Mouse (Mus musculus) thymus, postnatal 10 days (tissue): ENCODE measurements at regions not wholly inside any gene's neighbourhood (a gene's known extent, or its start where the extent isn't known, plus 50 kb on each side); places are given as distances from the start of the nearest gene placed in this dataset.

Experiments
- DNase-seq, 2 experiments: peaks; one replicate each; pipeline ENCODE4 v3.0.0; 2021; ENCODE audit warnings: low spot score in 2 of 2

DNA sequence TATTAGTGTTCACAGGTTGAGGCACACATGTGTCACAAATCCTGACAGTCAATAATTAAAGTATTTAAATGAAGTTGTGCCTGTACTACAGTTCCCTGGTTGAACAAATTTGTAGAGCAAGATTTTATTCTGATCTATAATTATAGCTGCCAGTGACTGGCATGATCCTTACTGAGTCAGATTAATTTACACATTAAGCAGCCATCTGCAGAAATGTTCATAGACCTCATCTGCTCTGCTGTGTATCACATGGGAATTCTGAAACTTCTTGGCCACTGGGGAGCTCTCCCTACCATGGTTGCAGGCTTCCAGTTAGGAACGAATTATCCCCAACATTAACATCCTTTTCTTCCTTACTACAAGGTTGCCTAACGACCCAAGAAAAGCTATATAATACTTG is 255.6 kb upstream of the Adgrl4 start:
- DNase-seq: no peak

GRCm38 (mm10) chr3:151192092-151192491 is 245.6 kb upstream of the Adgrl4 start:
- DNase-seq: no peak

DNA sequence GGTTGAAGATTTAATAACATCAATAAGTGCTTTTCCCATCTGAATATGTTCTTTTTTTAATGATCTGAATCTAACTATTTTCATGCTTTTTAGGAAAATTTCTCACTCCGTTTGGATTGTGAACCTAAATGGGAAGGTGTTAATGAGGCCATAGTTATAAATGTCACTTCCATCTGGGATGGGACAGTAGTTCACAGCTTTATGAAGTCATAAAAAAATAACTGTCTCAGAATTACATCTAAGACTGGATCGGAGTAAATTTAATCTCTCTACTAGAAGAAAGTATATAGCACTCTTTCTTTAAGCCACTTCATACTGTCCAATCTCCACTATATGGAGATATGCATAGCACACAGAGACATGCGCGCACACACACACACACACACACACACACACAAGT is 226.7 kb upstream of the Adgrl4 start:
- no peak for DNase-seq

- no peak for DNase-seq
Observed at GRCm38 (mm10) chr3:151216764-151217502, 220.8 kb upstream of the Adgrl4 start.

DNA sequence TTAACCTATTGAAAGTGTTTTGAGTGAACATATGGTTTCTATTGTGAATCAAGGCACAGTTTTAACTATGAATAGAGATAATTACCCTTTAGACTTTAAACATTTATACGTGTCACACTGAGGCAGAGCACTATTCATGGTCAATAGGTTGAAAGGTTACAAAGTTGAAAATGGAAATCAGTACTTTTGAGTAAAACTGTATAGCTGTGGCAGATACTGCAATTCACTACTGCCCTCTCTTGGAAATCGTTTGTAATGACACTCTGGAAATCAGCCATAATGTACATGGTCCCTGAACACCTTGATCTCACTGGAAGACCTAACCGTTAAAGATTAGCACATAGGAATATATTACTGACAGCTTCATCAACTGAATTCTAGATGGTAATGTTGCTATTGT is 215.3 kb upstream of the Adgrl4 start:
- no peak for DNase-seq

GRCm38 (mm10) chr3:151252458-151252857 is 185.2 kb upstream of the Adgrl4 start:
- no peak for DNase-seq

DNA sequence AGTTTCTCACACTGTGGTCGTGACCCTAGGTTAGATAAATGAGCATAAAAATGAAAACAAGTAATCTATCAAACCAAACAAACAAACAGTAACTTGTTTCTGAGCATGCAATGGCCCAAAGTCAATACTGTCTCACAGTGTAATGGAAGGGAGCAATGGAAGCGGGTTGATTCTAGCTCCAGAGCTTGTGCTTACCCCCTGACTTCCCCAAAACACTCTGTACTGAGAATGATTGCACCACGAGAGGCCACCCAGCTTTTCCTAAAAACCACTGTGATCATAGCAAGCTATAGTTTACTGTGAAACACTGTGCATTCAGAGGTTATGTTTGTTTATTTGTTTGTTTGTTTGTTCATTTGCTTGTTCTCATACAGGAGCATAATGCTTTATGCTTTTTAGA is 174.9 kb upstream of the Adgrl4 start:
- DNase-seq: no peak

- no peak for DNase-seq
Observed at GRCm38 (mm10) chr3:151265658-151266057, 172.0 kb upstream of the Adgrl4 start.

- DNase-seq: no peak
Observed at GRCm38 (mm10) chr3:151269514-151269913, 168.2 kb upstream of the Adgrl4 start.

- DNase-seq: no peak
Observed at GRCm38 (mm10) chr3:151283829-151284228, 153.9 kb upstream of the Adgrl4 start.

GRCm38 (mm10) chr3:151293981-151294605 is 143.6 kb upstream of the Adgrl4 start:
- peak; percentile 10 to 12 for DNase-seq

GRCm38 (mm10) chr3:151294606-151295005 is 143.1 kb upstream of the Adgrl4 start:
- no peak for DNase-seq

DNA sequence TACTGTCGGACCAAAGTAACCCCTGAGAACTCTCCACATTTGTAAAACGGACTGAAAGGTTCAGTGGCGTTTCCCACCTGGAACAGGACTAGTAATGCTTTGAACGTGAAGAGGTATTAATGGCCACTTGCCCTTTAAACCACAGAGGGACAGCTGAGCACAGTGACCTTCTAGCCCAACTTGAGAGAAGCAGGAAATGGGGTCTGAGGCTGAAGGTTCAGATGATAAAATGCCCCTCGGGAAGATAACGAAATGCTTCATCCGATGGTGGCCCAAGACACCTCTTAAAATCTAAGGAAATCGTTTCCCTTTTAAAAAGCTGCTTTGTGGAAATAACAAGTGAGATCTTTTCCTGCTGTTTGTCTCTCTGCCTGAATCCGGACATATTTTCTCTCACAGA is 142.7 kb upstream of the Adgrl4 start:
- DNase-seq: no peak

DNA sequence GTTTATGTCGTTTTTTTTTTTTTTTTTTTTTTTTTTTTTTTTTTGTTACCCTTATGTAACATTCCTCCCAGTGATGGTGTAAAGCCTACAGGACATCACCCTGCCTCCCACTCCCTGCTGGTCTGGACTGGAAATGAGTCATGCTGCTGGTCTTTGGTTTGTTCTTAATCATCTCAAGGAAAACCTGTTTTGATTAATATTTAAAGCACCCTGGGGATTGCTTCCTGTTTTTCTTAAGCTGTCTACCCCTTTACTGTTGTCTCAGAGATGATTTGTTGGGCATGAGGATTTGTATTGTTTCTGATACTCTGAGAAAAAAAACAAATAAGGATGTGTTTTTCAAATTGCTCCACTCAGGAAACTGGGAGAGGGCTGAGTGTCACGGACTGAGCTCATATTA is 139.4 kb upstream of the Adgrl4 start:
- no peak for DNase-seq

GRCm38 (mm10) chr3:151305402-151305801 is 132.3 kb upstream of the Adgrl4 start:
- no peak for DNase-seq

GRCm38 (mm10) chr3:151307975-151308374 is 129.7 kb upstream of the Adgrl4 start:
- DNase-seq: no peak

DNA sequence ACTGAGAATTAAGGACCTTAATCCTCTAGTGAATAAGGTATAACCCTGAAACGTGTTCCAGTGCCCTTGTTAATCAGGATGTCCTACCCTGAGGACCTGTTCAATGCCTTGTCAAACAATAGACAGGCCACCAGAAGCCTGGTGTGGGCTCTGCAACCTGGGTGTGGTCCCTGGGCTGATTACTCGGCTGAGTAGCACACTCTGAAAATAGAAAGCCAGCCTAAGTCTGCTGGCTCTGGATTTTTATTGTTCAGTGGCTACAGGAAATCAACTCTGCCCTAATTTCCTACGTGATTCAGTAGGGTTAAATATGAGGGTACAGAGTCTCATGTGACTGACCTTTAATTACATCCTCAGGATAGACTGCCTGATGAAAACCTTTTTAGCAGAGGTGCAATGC is 113.9 kb upstream of the Adgrl4 start:
- DNase-seq: no peak

DNA sequence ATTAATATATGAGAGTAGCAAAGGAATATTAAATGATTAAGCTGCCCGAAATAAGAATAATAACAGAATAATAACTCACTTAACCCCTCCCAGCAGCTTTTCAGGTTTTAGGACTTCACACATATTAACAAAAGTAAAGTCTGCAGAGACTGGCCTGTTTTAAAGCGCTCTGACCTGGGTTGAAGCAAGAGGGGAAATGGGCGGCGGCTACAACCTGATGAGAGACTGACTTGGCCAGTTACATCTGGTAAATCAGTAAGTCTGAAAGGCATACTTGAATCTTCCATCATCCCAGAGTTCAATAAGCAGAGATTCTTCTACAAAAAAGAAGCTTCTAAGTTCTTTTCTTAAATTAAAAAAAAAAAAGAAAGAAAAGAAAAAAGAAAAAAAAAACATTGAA is 107.9 kb upstream of the Adgrl4 start:
- no peak for DNase-seq

DNA sequence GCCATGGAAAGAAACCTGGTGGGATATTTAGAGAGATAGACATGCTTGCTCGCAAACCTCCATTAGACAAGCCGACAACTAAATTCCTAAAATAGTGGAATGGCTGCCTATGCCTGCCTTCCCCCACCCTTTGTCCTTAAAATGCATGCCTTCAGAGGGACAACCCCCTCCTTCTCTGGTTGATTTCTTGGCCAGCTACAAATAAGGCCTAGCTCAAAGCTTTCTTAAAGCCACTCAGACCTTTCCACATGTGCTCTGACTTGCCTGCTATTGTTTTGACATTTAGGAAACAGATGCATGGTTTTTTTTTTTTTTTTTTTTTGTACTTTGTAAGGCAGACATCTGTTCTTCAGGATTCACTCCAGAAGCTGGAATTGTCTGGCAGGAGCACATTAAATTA is 105.8 kb upstream of the Adgrl4 start:
- no peak for DNase-seq

DNA sequence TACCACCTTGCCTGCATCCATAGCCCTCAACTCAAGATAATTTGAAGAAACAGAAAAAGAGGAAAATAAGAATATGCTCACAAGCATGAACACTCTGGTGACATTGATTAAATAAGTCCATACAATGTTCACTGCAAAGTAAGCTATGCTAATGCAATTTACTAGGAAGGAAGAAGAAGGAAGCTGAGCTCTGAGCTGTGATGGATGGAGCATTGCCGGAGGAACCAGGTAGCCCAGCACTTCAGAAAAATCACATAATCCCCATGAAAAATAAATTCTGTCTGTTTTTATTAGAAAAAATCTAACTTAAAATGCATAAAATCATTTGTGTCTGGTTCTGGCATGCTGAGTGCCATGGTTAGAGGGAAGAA is 105.4 kb upstream of the Adgrl4 start:
- no peak for DNase-seq

DNA sequence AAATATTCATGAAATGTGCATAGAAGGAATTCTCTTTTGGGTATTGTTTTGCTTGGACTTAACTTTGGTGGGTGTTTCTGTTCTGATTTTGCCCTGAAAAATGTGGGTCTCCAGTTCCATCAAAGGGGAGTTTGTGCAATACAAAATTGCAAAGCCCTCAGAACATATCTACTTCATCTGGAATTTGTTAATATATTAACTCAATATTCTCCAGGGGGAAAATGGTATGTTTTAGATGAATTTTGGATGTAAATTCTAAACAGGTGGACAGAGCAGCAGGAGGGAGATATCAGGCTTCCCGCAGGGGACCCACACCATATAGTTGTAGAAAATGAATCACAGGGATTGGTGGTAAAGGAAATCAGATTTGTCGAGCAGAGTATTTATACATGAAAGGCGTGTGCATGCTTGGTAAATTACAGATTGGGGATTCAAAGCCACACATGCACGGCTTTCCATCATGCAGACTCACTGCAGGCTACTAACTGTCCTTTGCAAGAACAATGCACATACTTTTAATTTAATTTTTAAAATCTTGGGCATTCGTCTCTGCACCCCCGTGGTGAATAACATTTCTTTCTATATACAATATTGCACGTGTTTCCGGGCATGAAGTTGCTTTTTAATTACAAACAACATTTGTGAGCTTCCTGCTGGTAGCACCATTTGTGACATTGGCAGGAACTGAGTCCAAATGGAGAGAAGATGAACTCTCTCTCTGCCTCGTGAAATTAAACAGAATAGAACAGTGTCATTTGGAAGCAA is 104.8 kb upstream of the Adgrl4 start:
- no peak for DNase-seq

DNA sequence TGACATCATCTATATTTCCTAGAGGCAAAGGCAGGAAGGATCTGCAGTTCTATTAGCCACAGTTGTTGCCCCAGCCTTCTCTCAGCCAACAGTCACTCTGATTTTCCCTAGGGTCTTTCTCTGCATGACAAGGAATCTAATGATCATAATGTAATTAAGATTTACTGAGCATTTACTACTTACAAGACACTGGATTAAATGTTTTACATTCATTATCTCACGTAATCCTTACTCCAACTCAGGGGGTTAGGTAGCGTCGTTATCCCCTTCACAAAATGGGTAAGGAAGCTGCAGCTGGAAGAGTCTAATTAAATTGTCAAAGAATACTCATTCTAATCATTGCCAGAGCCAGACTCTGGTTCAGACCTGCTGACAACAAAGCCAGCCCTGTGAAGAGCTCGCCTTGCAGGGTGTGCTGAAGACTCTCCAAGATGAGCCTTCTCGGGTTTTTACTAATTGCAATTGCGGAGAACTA is 103.8 kb upstream of the Adgrl4 start:
- DNase-seq: no peak
